Mouse (Mus musculus) liver, embryonic 11.5 days (tissue): ENCODE data around the gene Scd2. TPM values are rescaled to one million over a fixed set of nuclear protein-coding genes. Genes with fewer than 3 reads are reported as not detected.
A peak's percentile ranks its signal among the peaks of the same experiment; 100 is the strongest.
"Not testable (repeated sequence)": the region's sequence is repeated elsewhere in the genome, so short reads cannot be mapped to it uniquely, and the experiment has no call there.

ENCODE experiments used
- ATAC-seq: fragments of 200-750 bp; cut with Nextera tagmentation; replicated peaks from 2 replicates; pipeline ENCODE4 v1.8.0; 2017; ENCODE audit warnings: moderate number of reproducible peaks, mild to moderate bottlenecking, moderate TSS enrichment, moderate library complexity; ENCODE audit not compliant: low FRiP score
- DNase-seq: peaks from one replicate; pipeline ENCODE4 v3.0.0-alpha.2; 2017; ENCODE audit warnings: low spot score
- H3K27ac ChIP-seq: fragments of 300-500 bp; sonication (generic); 2 replicates; pipeline ENCODE4 v1.5.1; 2014; ENCODE audit warnings: mild to moderate bottlenecking, low read depth, low read length, control low read depth
- H3K27me3 ChIP-seq: fragments of 300-500 bp; sonication (generic); replicated peaks from 2 replicates; pipeline ENCODE4 v1.6.1; 2014; ENCODE audit warnings: low read length, mixed read lengths; ENCODE audit not compliant: control insufficient read depth, insufficient read depth
- H3K36me3 ChIP-seq: fragments of 300-500 bp; sonication (generic); 2 replicates; pipeline ENCODE4 v1.6.1; 2014; ENCODE audit warnings: mild to moderate bottlenecking, low read length, moderate library complexity, mixed read lengths; ENCODE audit not compliant: control insufficient read depth, insufficient read depth
- H3K4me1 ChIP-seq: fragments of 300-500 bp; sonication (generic); replicated peaks from 2 replicates; pipeline ENCODE4 v1.6.1; 2014; ENCODE audit warnings: low read length, mixed read lengths; ENCODE audit not compliant: control insufficient read depth, insufficient read depth
- H3K4me2 ChIP-seq: fragments of 300-500 bp; sonication (generic); 2 replicates; pipeline ENCODE4 v1.6.1; 2014; ENCODE audit warnings: mild to moderate bottlenecking, control low read depth, moderate library complexity
- H3K4me3 ChIP-seq: fragments of 300-500 bp; sonication (generic); 2 replicates; pipeline ENCODE4 v1.5.1; 2014; ENCODE audit warnings: low read depth, low read length, control low read depth
- H3K9ac ChIP-seq: fragments of 300-500 bp; sonication (generic); 2 replicates; pipeline ENCODE4 v1.6.1; 2014; ENCODE audit warnings: low read depth, low read length, control low read depth
- H3K9me3 ChIP-seq: fragments of 300-500 bp; sonication (generic); 2 replicates; pipeline ENCODE4 v1.6.1; 2016; ENCODE audit warnings: low read length, inconsistent platforms, mixed read lengths; ENCODE audit not compliant: control insufficient read depth
- whole genome bisulfite sequencing: fragments of 180-500 bp; shearing (Covaris S2); extraction: QIAGEN DNeasy Blood & Tissue Kit; methylation state at CpG from one replicate; pipeline ENCODE4 v1.1.7; 2014; 5-methylcytosine and 5-hydroxymethylcytosine counted together
- polyA plus RNA-seq: library from polyadenylated mRNA; unstranded; fragments of >200 nt; fragmentation: Nextera tagmentation; extraction: Ambion mirVana; gene quantifications from 2 replicates; pipeline ENCODE4 v1.2.1, GENCODE M21; 2014

Gene Scd2
- polyA plus RNA-seq, 1 experiment from 2014 or later, result 212 TPM

DNA sequence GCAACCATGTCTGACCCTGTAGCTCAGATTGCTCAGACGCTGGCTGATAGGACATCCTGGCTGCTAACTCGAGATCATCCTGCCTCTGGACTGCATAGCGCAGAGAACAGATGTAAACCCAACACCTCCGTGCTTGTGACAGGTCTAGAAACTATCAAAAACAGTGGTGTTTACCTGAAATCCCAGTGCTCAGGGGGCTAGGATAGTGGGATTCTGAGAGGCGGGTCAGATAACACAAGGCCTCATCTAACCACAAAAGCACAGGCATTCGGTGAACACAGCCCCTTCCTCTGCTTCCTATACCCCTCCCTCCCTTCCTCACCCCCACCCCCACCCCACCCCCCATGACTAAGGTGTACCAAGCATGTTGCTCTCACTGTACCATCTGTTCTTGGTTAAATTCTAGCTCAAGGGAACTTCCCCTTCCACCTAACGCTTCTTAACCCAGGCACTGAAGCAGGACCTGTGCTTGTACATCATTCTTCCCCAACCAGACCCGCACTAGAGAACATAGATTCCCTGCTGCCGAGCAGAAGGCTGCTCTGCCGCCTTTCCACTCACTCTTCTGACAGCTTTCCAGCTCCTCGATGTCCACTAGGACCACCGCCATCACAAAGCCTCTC lies 41.4 kb upstream of the Scd2 start:
- Histone ChIP-seq H3K4me3 (no peak overlapping the region), H3K9ac (no peak overlapping the region), H3K4me1 (peaks cover 13% of the 10 kb centered on the region), H3K9me3 (no peaks in the 10 kb centered on the region), H3K27ac (no peak overlapping the region), H3K4me2 (no peak overlapping the region), H3K36me3 (no peaks in the 10 kb centered on the region), H3K27me3 (0 out of 2 replicates have a peak, but pooled peaks cover 3% of the 10 kb centered on the region)
- 57% methylated on average over 12 of the region's 12 CpGs for WGBS
- ATAC-seq, result no peak
- no peak for DNase-seq

DNA sequence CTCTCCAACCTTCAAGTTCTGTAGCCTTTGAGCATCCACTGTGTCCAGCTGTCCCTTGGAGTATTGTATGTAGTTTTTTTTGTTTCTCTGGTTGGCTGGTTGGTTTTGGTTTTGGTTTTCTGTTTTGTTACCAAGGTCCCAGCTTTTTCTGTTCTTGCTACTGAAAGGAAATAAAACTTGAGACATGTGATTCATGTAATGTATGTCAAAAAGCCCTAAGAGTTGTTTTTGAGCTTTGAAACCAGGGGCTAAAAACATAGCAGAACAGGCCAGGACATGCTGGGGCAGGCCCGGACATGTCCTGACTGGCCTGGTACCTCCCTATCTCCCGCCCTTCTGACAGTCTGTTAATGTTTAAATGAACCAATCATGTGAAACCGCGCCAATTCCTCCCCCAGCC lies 39.4 kb upstream of the Scd2 start:
- not testable (repeated sequence) for DNase-seq, ATAC-seq, H3K4me1 ChIP-seq, H3K4me2 ChIP-seq, H3K36me3 ChIP-seq, H3K9ac ChIP-seq, H3K27ac ChIP-seq, H3K4me3 ChIP-seq, H3K9me3 ChIP-seq, H3K27me3 ChIP-seq
- WGBS, result 77% methylated on average over 4 of the region's 4 CpGs

DNA sequence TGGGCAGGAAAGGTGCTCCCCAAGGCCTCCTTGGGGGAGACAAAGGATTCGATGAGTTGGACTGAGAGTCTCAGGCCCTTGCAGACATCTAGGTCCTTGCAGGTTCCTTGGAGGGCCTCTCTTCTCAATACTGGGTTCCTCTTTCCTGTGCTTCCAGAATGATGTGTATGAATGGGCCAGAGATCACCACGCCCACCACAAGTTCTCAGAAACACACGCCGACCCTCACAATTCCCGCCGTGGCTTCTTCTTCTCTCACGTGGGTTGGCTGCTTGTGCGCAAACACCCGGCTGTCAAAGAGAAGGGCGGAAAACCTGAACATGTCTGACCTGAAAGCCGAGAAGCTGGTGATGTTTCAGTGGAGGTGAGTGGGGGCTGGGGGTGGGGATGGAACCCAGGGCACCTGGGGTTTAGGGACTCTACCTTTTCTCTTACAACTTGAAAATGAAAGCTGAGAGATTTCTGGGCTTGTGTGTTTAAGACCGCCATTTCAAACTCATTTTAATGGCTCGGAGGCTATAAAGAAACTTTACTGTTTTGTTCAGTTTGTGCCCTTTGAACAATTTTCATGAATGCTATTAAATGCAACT lies 36.0 kb upstream of the Scd2 start:
- 0 out of 2 replicates have a peak, but pooled peaks cover under 1% of the 10 kb centered on the region for H3K27me3 ChIP-seq
- DNase-seq (no peak), ATAC-seq (no peak)
- H3K4me1 ChIP-seq, result no peaks in the 10 kb centered on the region
- no peak overlapping the region for H3K4me2 ChIP-seq
- H3K9ac ChIP-seq, result no peak overlapping the region
- H3K4me3 ChIP-seq, result no peak overlapping the region
- no peak overlapping the region for H3K27ac ChIP-seq
- H3K9me3 ChIP-seq, result no peaks in the 10 kb centered on the region
- H3K36me3 ChIP-seq, result no peaks in the 10 kb centered on the region
- 82% methylated on average over 13 of the region's 13 CpGs for WGBS

DNA sequence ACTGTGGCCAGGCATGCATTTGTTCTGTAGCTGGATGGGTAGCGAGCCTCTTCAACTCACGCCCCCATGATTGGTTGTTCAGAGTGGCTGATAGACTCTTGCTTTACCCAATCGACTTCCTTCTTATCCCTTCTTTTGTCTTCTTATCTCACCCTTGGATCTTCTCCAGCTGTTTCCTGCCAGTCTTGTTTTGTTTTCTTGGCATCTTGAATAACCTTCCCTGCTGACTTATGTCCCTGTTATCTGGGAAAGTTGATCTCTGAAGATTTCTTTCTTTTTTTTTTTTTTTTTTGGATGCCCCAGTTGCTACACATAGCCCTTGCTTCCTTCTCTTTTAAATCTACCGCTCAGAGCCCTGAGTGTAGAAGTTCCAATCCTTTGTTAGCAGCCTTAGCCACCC lies 34.0 kb upstream of the Scd2 start:
- H3K36me3 ChIP-seq, result no peaks in the 10 kb centered on the region
- no peak overlapping the region for H3K27ac ChIP-seq
- ATAC-seq (no peak), DNase-seq (no peak)
- WGBS, result 60% methylated on average over 4 of the region's 4 CpGs
- no peaks in the 10 kb centered on the region for H3K4me1 ChIP-seq
- H3K27me3 ChIP-seq, result no peaks in the 10 kb centered on the region
- no peak overlapping the region for H3K4me2 ChIP-seq
- H3K4me3 ChIP-seq, result no peak overlapping the region
- H3K9me3 ChIP-seq, result no peaks in the 10 kb centered on the region
- H3K9ac ChIP-seq, result no peak overlapping the region

DNA sequence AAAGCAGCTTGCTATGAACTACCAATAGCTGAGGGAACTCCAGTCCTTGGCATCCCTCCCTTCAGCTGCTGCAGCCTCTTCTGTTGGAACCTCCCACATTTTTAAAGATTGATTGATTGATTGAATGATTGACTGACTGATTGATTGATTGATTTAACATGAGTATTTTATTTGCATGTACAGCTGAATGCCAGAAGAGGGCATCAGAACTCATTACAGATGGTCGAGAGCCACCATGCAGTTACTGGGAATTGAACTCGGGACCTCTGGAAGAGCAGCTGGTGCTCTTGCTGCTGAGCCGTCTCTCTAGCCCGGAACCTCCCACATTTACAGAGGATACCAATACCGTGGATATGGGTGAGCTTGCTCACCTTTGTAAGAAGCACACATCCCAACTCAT lies 33.0 kb upstream of the Scd2 start:
- Histone ChIP-seq H3K9ac (no peak overlapping the region), H3K4me1 (peaks cover 7% of the 10 kb centered on the region), H3K4me3 (no peak overlapping the region), H3K4me2 (no peak overlapping the region), H3K9me3 (no peaks in the 10 kb centered on the region), H3K36me3 (no peaks in the 10 kb centered on the region), H3K27me3 (no peaks in the 10 kb centered on the region), H3K27ac (no peak overlapping the region)
- WGBS, result 75% methylated on average over 5 of the region's 5 CpGs
- DNase-seq, result no peak
- no peak for ATAC-seq

DNA sequence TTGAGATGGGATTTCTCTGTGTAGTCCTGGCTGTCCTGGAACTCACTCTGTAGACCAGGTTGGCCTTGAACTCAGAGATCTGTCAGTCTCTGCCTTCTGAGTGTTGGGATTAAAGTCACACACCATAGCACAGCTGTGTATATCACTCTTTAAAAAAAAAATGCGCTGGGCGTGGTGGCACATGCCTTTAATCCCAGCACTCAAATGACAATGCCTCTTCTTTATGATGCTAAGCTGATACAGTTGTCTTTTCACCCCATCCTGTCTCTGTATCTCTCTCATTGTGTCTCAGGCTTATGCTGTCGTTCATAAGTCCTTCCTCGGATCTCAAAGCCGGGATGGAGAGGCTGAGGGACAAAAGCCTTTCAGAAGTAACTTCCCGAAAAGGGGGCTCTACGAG lies 31.7 kb upstream of the Scd2 start:
- DNase-seq (no peak), ATAC-seq (no peak)
- no peaks in the 10 kb centered on the region for H3K36me3 ChIP-seq
- no peak overlapping the region for H3K4me3 ChIP-seq
- H3K27ac ChIP-seq, result no peak overlapping the region
- no peak overlapping the region for H3K4me2 ChIP-seq
- no peak overlapping the region for H3K9ac ChIP-seq
- WGBS, result 83% methylated on average over 7 of the region's 7 CpGs
- H3K4me1 ChIP-seq, result peaks cover 18% of the 10 kb centered on the region
- no peaks in the 10 kb centered on the region for H3K9me3 ChIP-seq
- no peaks in the 10 kb centered on the region for H3K27me3 ChIP-seq

DNA sequence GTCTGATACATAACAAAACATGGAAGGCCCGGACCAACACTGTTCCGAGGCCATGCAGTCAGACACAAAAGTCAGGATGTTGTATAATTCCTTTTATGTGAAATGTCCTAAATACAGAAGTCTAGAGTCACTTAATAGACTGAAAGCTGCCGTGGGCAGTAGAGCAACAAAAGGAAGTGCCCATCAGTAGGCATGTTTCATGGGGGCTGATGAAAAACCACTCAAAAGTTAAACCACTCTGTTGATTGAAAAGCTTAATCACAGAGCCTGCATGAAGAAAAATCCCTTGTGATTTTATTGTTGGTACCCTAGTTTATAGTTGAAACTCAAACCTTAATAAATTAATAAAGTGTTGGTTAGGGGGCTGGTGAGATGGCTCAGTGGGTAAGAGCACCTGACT lies 29.9 kb upstream of the Scd2 start:
- DNase-seq (no peak), ATAC-seq (no peak)
- Histone ChIP-seq H3K27ac (no peak overlapping the region), H3K4me3 (no peak overlapping the region), H3K4me2 (no peak overlapping the region), H3K4me1 (peaks cover 24% of the 10 kb centered on the region), H3K36me3 (no peaks in the 10 kb centered on the region), H3K9ac (no peak overlapping the region), H3K9me3 (no peaks in the 10 kb centered on the region), H3K27me3 (no peaks in the 10 kb centered on the region)
- WGBS, result 81% methylated on average over 3 of the region's 3 CpGs

DNA sequence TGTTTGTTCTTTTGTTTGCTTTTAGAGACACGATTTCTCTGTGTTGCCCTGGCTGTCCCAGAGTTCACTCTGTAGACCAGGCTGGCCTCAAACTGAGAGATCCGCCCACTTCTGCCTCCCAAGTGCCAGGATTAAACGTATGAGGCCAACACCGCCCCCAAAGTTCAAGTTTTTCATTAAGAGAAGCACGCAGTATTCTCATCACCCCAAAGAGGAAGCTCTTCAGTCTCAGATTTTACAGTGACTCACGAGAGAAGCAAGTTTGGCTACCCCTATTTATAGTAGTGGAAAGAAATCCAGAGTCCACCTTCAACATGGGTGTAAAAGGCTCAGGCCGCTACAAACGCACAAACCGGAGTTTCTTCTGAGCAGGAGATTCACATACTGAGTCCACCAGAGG lies 29.2 kb upstream of the Scd2 start:
- Histone ChIP-seq H3K27me3 (no peaks in the 10 kb centered on the region), H3K9me3 (no peaks in the 10 kb centered on the region), H3K9ac (no peak overlapping the region), H3K27ac (no peak overlapping the region), H3K4me3 (no peak overlapping the region), H3K4me1 (peaks cover 24% of the 10 kb centered on the region), H3K36me3 (no peaks in the 10 kb centered on the region), H3K4me2 (no peak overlapping the region)
- no peak for DNase-seq
- ATAC-seq, result no peak
- WGBS, result 73% methylated on average over 9 of the region's 9 CpGs

DNA sequence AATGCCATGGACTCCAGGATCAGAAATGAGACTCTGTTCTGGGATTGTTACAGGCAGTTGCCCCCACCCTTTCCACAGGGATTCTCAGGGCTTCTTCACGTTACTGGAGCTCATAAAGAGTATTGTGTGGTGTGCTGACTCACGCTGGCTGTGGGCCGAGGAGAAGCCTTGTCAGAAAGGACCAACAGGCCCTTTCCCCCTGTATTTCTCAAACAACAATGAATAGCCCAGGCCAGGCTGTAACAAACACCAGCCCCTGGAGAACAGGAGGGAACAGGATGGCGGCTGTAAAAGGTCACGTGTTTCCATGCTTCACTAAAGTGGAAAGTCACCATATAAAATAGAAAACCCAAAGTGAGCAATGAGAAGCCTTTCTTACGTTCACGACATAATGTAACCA lies 28.2 kb upstream of the Scd2 start:
- DNase-seq (no peak), ATAC-seq (no peak)
- H3K9me3 ChIP-seq, result no peaks in the 10 kb centered on the region
- peaks cover 24% of the 10 kb centered on the region for H3K4me1 ChIP-seq
- WGBS, result 63% methylated on average over 7 of the region's 7 CpGs
- no peaks in the 10 kb centered on the region for H3K36me3 ChIP-seq
- no peaks in the 10 kb centered on the region for H3K27me3 ChIP-seq
- peak overlapping the region; percentile 71 for H3K27ac ChIP-seq
- no peak overlapping the region for H3K4me3 ChIP-seq
- no peak overlapping the region; the same call in 1 of the 2 replicates for H3K4me2 ChIP-seq
- H3K9ac ChIP-seq, result peak overlapping the region; percentile 55; the same call in 1 of the 2 replicates
